In genomic region chr4:108878963-108879822, GRCm38 (mm10) we compare ENCODE assay signal across 8 mouse cellular contexts. TPM values are rescaled to one million over a fixed set of nuclear protein-coding genes. Genes with fewer than 3 reads are reported as not detected.
DNase-seq lines count a peak whose midpoint lies in the region; ATAC-seq and TF ChIP-seq lines count a peak whose summit lies in the region.

TSS of gene Rab3b (plus strand) at chr4:108879063.

- WGBS in forebrain, embryonic 11.5 days, result under 1% methylated on average over 46 of the region's 46 CpGs
- WGBS in liver, embryonic 16.5 days (ENCODE audit: insufficient replicate concordance), result 1% methylated on average over 46 of the region's 46 CpGs
- WGBS in neural tube, embryonic 12.5 days, result under 1% methylated on average over 46 of the region's 46 CpGs

- peak; percentile 92 for ATAC-seq in forebrain, embryonic 11.5 days (replicated peaks; ENCODE audit: low FRiP score)
- ATAC-seq in liver, embryonic 16.5 days (ENCODE audit: low read depth), result peak; percentile 93
- peak; percentile 86 for ATAC-seq in neural tube, embryonic 12.5 days (ENCODE audit: low FRiP score, low read depth)

- peak within 1 kb of the TSS; percentile 8 for H3K9ac ChIP-seq in ES-Bruce4 (ENCODE audit: low read depth, poor library complexity, severe bottlenecking)
- H3K9ac ChIP-seq in forebrain, embryonic 11.5 days (ENCODE audit: low read length), result peak within 1 kb of the TSS; percentile 71
- H3K9ac ChIP-seq in liver, embryonic 16.5 days (ENCODE audit: low read depth, low read length), result peak within 1 kb of the TSS; percentile 50
- H3K9ac ChIP-seq in neural tube, embryonic 12.5 days, result peak within 1 kb of the TSS; percentile 72

- H3K36me3 ChIP-seq in ES-Bruce4 (ENCODE audit: control insufficient read depth, insufficient read depth, low read length, poor library complexity, severe bottlenecking), result no peaks in the 10 kb centered on the region
- no peaks in the 10 kb centered on the region for H3K36me3 ChIP-seq in forebrain, embryonic 11.5 days (ENCODE audit: control insufficient read depth, insufficient read depth, low read length)
- no peaks in the 10 kb centered on the region for H3K36me3 ChIP-seq in liver, embryonic 16.5 days (ENCODE audit: control insufficient read depth, insufficient read depth)
- H3K36me3 ChIP-seq in neural tube, embryonic 12.5 days, result no peaks in the 10 kb centered on the region

- intact Hi-C loops in heart, postnatal 14 days (cut with DNase I), result no loop called here

- H3K4me2 ChIP-seq in forebrain, embryonic 11.5 days (ENCODE audit: low read depth, low read length, severe bottlenecking), result peak within 1 kb of the TSS; percentile 97
- H3K4me2 ChIP-seq in liver, embryonic 16.5 days (ENCODE audit: low read depth, low read length), result peak within 1 kb of the TSS; percentile 82
- H3K4me2 ChIP-seq in neural tube, embryonic 12.5 days (replicated peaks), result peak within 1 kb of the TSS; percentile 98

- no peaks in the 10 kb centered on the region for H3K9me3 ChIP-seq in ES-Bruce4 (replicated peaks; ENCODE audit: control insufficient read depth, insufficient read depth, low read length, poor library complexity, severe bottlenecking)
- H3K9me3 ChIP-seq in forebrain, embryonic 11.5 days (ENCODE audit: control insufficient read depth, low read length), result no peaks in the 10 kb centered on the region
- no peaks in the 10 kb centered on the region for H3K9me3 ChIP-seq in liver, embryonic 16.5 days (replicated peaks; ENCODE audit: control insufficient read depth, low read length)
- H3K9me3 ChIP-seq in neural tube, embryonic 12.5 days, result no peaks in the 10 kb centered on the region

- peak within 1 kb of the TSS; percentile 74 for H3K4me3 ChIP-seq in ES-Bruce4 (ENCODE audit: low read depth, low read length)
- peak within 1 kb of the TSS; percentile 55 for H3K4me3 ChIP-seq in forebrain, embryonic 11.5 days (ENCODE audit: low read depth, low read length)
- H3K4me3 ChIP-seq in liver, embryonic 16.5 days (ENCODE audit: low read depth, low read length), result peak within 1 kb of the TSS; percentile 59
- H3K4me3 ChIP-seq in neural tube, embryonic 12.5 days, result peak within 1 kb of the TSS; percentile 53

- H3K4me1 ChIP-seq in ES-Bruce4 (ENCODE audit: control insufficient read depth, insufficient read depth, low read length), result no peaks in the 10 kb centered on the region
- H3K4me1 ChIP-seq in forebrain, embryonic 11.5 days (replicated peaks; ENCODE audit: control insufficient read depth, insufficient read depth, low read length), result no peaks in the 10 kb centered on the region
- peaks cover 11% of the 10 kb centered on the region for H3K4me1 ChIP-seq in liver, embryonic 16.5 days (ENCODE audit: control insufficient read depth, low read depth, low read length)
- peaks cover 6% of the 10 kb centered on the region for H3K4me1 ChIP-seq in neural tube, embryonic 12.5 days

- TF ChIP-seq CTCF in ES-Bruce4 (IDR thresholded peaks at IDR 0.05; ENCODE audit: low read depth, low read length), result no peak

- TF ChIP-seq POLR2A in ES-Bruce4 (IDR thresholded peaks at IDR 0.05; ENCODE audit: insufficient read depth, low read length), result no peak

- peak; percentile 62 for DNase-seq in c-Kit-positive CD71-positive TER-119-positive erythroid progenitor cells, embryonic 14.5 days (ENCODE audit: low spot score)
- DNase-seq in forebrain, embryonic 11.5 days (ENCODE audit: low spot score), result peak; percentile 87
- peak; percentile 47 to 50 for DNase-seq in heart, postnatal 14 days
- peak; percentile 76 to 81 for DNase-seq in kidney, postnatal 4 days
- DNase-seq in testis, postnatal 10 days (ENCODE audit: low spot score), result peak; percentile 82

- no peaks in the 10 kb centered on the region for H3K27me3 ChIP-seq in ES-Bruce4 (ENCODE audit: control insufficient read depth, insufficient read depth, low read length, poor library complexity, severe bottlenecking)
- no peaks in the 10 kb centered on the region; the same call in 1 of the 2 replicates for H3K27me3 ChIP-seq in forebrain, embryonic 11.5 days (ENCODE audit: control insufficient read depth, insufficient read depth, low read length)
- peaks cover 17% of the 10 kb centered on the region; the same call in 1 of the 2 replicates for H3K27me3 ChIP-seq in liver, embryonic 16.5 days (ENCODE audit: control insufficient read depth, insufficient read depth, low read depth, low read length)
- H3K27me3 ChIP-seq in neural tube, embryonic 12.5 days (replicated peaks), result 0 out of 2 replicates have a peak, but pooled peaks cover 2% of the 10 kb centered on the region

- H3K27ac ChIP-seq in ES-Bruce4 (ENCODE audit: insufficient read depth, low read length), result no peak within 1 kb of the TSS
- H3K27ac ChIP-seq in forebrain, embryonic 11.5 days (ENCODE audit: low read depth, low read length), result no peak within 1 kb of the TSS
- H3K27ac ChIP-seq in liver, embryonic 16.5 days (ENCODE audit: low read length), result no peak within 1 kb of the TSS
- no peak within 1 kb of the TSS for H3K27ac ChIP-seq in neural tube, embryonic 12.5 days

- no peak for TF ChIP-seq EP300 in ES-Bruce4 (IDR thresholded peaks at IDR 0.05; ENCODE audit: insufficient read depth, low read depth, low read length)

RNA-seq across cellular contexts. Expression of gene Rab3b, which starts in this region (rescaled TPM):
- polyA plus RNA-seq in ES-Bruce4 (2011; ENCODE audit: insufficient read depth, insufficient read length, low read depth, missing spikeins), result 16.3 and 17.0 TPM in 2 replicates
- 28.9 and 34.6 TPM in 2 replicates for polyA plus RNA-seq in forebrain, embryonic 11.5 days (2014; fragmentation: Nextera tagmentation; extraction: Ambion mirVana)
- total RNA-seq in heart, postnatal 14 days (2021), result under 1 TPM; 0.22 to 0.36 TPM
- polyA plus RNA-seq in liver, embryonic 16.5 days (2015; fragmentation: Nextera tagmentation; extraction: Ambion mirVana), result 2.5 TPM in 2 replicates
- 38.0 and 39.0 TPM in 2 replicates for polyA plus RNA-seq in neural tube, embryonic 12.5 days (2016; fragmentation: Nextera tagmentation; extraction: Ambion mirVana)

Comparison
In these comparisons a context has a peak if more than half of its experiments do, and no peak if none do; other contexts are left out.
1. Peak in DNase-seq in heart, postnatal 14 days; RNA of the gene not detected or under 1 TPM.
2. H3K9ac ChIP-seq: peak in every context shown above with its lines; median percentile 72 in neural tube, embryonic 12.5 days; 71 in forebrain, embryonic 11.5 days; 50 in liver, embryonic 16.5 days; 8 in ES-Bruce4.